Mouse (Mus musculus): ENCODE results near the gene Tmod1. TPM values are rescaled to one million over a fixed set of nuclear protein-coding genes. Genes with fewer than 3 reads are reported as not detected.
A peak's percentile ranks its signal among the peaks of the same experiment; 100 is the strongest.

Tmod1 gene
- polyA plus RNA-seq, 1 experiment from 2014 or later: 11.4 TPM

- Histone ChIP-seq H3K27ac (ENCODE audit: low read length) (no peak overlapping the region), H3K36me3 (ENCODE audit: control insufficient read depth, insufficient read depth, low read length) (no peaks in the 10 kb centered on the region), H3K4me1 (replicated peaks; ENCODE audit: control insufficient read depth, insufficient read depth, low read length) (peaks cover 5% of the 10 kb centered on the region), H3K27me3 (ENCODE audit: control insufficient read depth, insufficient read depth, low read depth, low read length) (peaks cover 20% of the 10 kb centered on the region), H3K4me3 (ENCODE audit: low read length) (no peak overlapping the region), H3K4me2 (ENCODE audit: low read depth, low read length) (no peak overlapping the region), H3K9ac (ENCODE audit: low read length) (no peak overlapping the region), H3K9me3 (ENCODE audit: control insufficient read depth, low read length) (no peaks in the 10 kb centered on the region)
- 37% methylated on average over 5 of the region's 5 CpGs for WGBS
- ATAC-seq (ENCODE audit: low read depth): no peak
Measured at GRCm38 (mm10) chr4:46042505-46042850, 3.7 kb downstream of the Tmod1 start.

DNA sequence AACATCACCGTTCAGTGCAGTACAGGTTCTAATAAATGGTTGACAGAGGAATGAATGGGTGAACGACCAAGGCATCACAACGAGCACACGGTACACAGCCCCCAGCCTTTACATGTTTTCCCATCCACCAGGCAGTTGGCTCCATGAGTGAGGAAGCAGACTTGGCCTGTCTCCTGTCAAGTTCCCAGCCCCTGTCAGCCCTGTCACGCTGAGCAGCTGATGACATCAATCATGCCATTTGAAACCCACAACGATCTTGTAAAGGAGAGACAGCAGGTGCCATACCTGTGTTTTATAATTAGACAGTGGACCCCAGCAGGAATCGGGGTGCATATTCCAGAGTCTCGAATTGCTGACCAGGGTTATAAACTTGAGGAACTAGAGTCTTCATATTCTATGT is 4.6 kb downstream of the Tmod1 start:
- ATAC-seq (ENCODE audit: low read depth): no peak
- Histone ChIP-seq H3K27me3 (ENCODE audit: control insufficient read depth, insufficient read depth, low read depth, low read length) (peaks cover 17% of the 10 kb centered on the region), H3K9me3 (ENCODE audit: control insufficient read depth, low read length) (no peaks in the 10 kb centered on the region), H3K36me3 (ENCODE audit: control insufficient read depth, insufficient read depth, low read length) (no peaks in the 10 kb centered on the region), H3K4me2 (ENCODE audit: low read depth, low read length) (no peak overlapping the region), H3K4me1 (replicated peaks; ENCODE audit: control insufficient read depth, insufficient read depth, low read length) (peaks cover 5% of the 10 kb centered on the region), H3K27ac (ENCODE audit: low read length) (no peak overlapping the region), H3K4me3 (ENCODE audit: low read length) (no peak overlapping the region), H3K9ac (ENCODE audit: low read length) (no peak overlapping the region)
- 65% methylated on average over 8 of the region's 8 CpGs for WGBS

- Histone ChIP-seq H3K9ac (ENCODE audit: low read length) (no peak overlapping the region), H3K4me2 (ENCODE audit: low read depth, low read length) (no peak overlapping the region), H3K27ac (ENCODE audit: low read length) (no peak overlapping the region), H3K36me3 (ENCODE audit: control insufficient read depth, insufficient read depth, low read length) (no peaks in the 10 kb centered on the region), H3K4me1 (replicated peaks; ENCODE audit: control insufficient read depth, insufficient read depth, low read length) (no peaks in the 10 kb centered on the region), H3K9me3 (ENCODE audit: control insufficient read depth, low read length) (no peaks in the 10 kb centered on the region), H3K27me3 (ENCODE audit: control insufficient read depth, insufficient read depth, low read depth, low read length) (no peaks in the 10 kb centered on the region), H3K4me3 (ENCODE audit: low read length) (no peak overlapping the region)
- no peak for ATAC-seq (ENCODE audit: low read depth)
- 65% methylated on average over 4 of the region's 4 CpGs for WGBS
Measured at GRCm38 (mm10) chr4:46047971-46048370, 9.2 kb downstream of the Tmod1 start.

- Histone ChIP-seq H3K27ac (ENCODE audit: low read length) (no peak overlapping the region), H3K4me1 (replicated peaks; ENCODE audit: control insufficient read depth, insufficient read depth, low read length) (no peaks in the 10 kb centered on the region), H3K36me3 (ENCODE audit: control insufficient read depth, insufficient read depth, low read length) (no peaks in the 10 kb centered on the region)
Measured at GRCm38 (mm10) chr4:46048418-46048817, 9.7 kb downstream of the Tmod1 start.

GRCm38 (mm10) chr4:46053323-46054107 is 14.8 kb downstream of the Tmod1 start:
- Histone ChIP-seq H3K9ac (ENCODE audit: low read length) (no peak overlapping the region), H3K27ac (ENCODE audit: low read length) (no peak overlapping the region), H3K27me3 (ENCODE audit: control insufficient read depth, insufficient read depth, low read depth, low read length) (no peaks in the 10 kb centered on the region), H3K4me3 (ENCODE audit: low read length) (no peak overlapping the region), H3K4me1 (replicated peaks; ENCODE audit: control insufficient read depth, insufficient read depth, low read length) (no peaks in the 10 kb centered on the region), H3K36me3 (ENCODE audit: control insufficient read depth, insufficient read depth, low read length) (no peaks in the 10 kb centered on the region), H3K4me2 (ENCODE audit: low read depth, low read length) (no peak overlapping the region), H3K9me3 (ENCODE audit: control insufficient read depth, low read length) (no peaks in the 10 kb centered on the region; the same call in 1 of the 2 replicates)
- no peak for ATAC-seq (ENCODE audit: low read depth)
- 78% methylated on average over 9 of the region's 9 CpGs for WGBS

More at GRCm38 (mm10) chr4:46048418-46048817, 9.7 kb downstream of the Tmod1 start:
- no peaks in the 10 kb centered on the region for H3K9me3 ChIP-seq (ENCODE audit: control insufficient read depth, low read length)
- ATAC-seq (ENCODE audit: low read depth): no peak
- H3K27me3 ChIP-seq (ENCODE audit: control insufficient read depth, insufficient read depth, low read depth, low read length): no peaks in the 10 kb centered on the region
- H3K4me2 ChIP-seq (ENCODE audit: low read depth, low read length): no peak overlapping the region
- WGBS: 85% methylated on average over 7 of the region's 7 CpGs
- H3K4me3 ChIP-seq (ENCODE audit: low read length): no peak overlapping the region
- H3K9ac ChIP-seq (ENCODE audit: low read length): no peak overlapping the region

DNA sequence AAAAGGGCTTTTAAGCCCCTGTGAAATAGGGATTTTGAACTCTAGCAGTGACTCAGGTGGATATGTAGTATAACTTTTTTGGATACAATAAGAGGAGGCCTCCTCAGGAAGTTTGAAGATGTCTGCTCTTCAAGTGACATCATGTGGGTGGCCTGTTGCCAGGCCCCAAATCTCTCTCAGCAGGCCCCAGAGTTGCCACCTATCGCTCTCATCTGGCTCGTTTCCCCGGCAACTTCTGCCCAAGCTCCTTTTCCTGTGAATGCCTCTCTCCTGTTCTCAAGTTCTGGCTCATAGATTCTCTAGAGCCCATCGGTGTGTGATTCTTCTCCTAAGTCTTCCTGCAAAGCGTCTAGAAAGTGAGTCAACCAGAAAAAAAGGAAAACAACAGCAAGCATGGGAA is 17.4 kb downstream of the Tmod1 start:
- H3K4me3 ChIP-seq (ENCODE audit: low read length): no peak overlapping the region
- no peak overlapping the region for H3K4me2 ChIP-seq (ENCODE audit: low read depth, low read length)
- no peaks in the 10 kb centered on the region for H3K27me3 ChIP-seq (ENCODE audit: control insufficient read depth, insufficient read depth, low read depth, low read length)
- no peaks in the 10 kb centered on the region for H3K4me1 ChIP-seq (replicated peaks; ENCODE audit: control insufficient read depth, insufficient read depth, low read length)
- H3K9me3 ChIP-seq (ENCODE audit: control insufficient read depth, low read length): no peaks in the 10 kb centered on the region; the same call in 1 of the 2 replicates
- H3K9ac ChIP-seq (ENCODE audit: low read length): no peak overlapping the region
- WGBS: 81% methylated on average over 5 of the region's 5 CpGs
- no peak for ATAC-seq (ENCODE audit: low read depth)
- no peak overlapping the region for H3K27ac ChIP-seq (ENCODE audit: low read length)
- H3K36me3 ChIP-seq (ENCODE audit: control insufficient read depth, insufficient read depth, low read length): no peaks in the 10 kb centered on the region

DNA sequence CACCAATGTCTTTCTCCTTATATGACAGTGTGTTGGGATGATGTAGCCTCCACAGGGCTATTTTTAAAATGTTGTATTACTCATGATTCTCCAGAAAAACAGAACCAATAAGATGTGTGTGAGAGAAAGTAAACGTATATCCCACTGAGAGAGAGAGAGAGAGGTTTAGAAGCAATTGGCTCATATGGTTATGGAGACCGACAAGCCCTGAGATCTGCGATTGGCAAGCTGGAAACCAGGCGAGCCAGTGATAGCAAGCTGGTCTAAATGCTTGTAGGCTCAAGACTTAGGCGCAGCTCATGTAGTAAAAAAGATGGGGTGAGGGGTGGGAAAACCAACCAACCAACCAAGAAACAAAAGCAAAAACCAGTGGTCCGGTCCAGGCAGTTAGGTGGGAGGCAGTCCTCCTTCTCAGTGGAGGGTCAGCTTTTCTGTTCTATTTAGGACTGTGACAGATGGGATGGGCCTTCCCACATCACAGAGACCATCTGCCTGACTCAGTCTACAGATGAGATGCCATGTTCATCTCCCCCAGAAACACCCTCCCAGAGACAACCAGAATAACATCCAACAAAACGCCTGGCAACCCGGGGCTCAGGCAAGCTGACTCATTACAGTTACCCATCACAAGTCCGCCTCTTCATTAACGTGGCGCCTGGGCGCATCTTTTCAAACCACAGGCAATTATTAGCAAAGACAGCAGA is 22.7 kb downstream of the Tmod1 start:
- Histone ChIP-seq H3K36me3 (ENCODE audit: control insufficient read depth, insufficient read depth, low read length) (no peaks in the 10 kb centered on the region), H3K9ac (ENCODE audit: low read length) (no peak overlapping the region), H3K4me1 (replicated peaks; ENCODE audit: control insufficient read depth, insufficient read depth, low read length) (0 out of 2 replicates have a peak, but pooled peaks cover 6% of the 10 kb centered on the region), H3K4me3 (ENCODE audit: low read length) (no peak overlapping the region), H3K4me2 (ENCODE audit: low read depth, low read length) (no peak overlapping the region), H3K27ac (ENCODE audit: low read length) (no peak overlapping the region), H3K27me3 (ENCODE audit: control insufficient read depth, insufficient read depth, low read depth, low read length) (no peaks in the 10 kb centered on the region), H3K9me3 (ENCODE audit: control insufficient read depth, low read length) (no peaks in the 10 kb centered on the region; the same call in 1 of the 2 replicates)
- 85% methylated on average over 12 of the region's 12 CpGs for WGBS
- ATAC-seq (ENCODE audit: low read depth): no peak

- H3K4me1 ChIP-seq (replicated peaks; ENCODE audit: control insufficient read depth, insufficient read depth, low read length): 0 out of 2 replicates have a peak, but pooled peaks cover 8% of the 10 kb centered on the region
Measured at GRCm38 (mm10) chr4:46063841-46064240, 25.1 kb downstream of the Tmod1 start.

DNA sequence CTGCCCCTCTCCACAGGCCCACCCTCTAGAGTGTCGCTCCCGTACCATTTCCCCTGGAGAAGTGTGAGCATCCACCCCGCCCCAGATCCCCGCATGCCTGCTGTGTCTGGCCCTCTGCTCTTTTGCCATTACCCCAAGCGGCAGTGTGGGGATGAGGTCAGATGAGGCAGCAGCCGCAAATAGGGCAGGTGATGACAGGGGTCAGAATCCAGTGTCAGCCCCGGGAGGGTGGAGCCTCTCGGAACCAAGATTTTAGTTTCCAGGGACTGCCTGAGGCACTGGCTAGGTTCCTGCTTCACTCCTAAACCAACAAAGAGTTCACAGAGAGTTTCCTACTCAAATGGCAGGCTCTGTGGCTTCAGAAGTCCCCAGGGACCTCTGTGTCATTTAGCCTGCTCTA is 25.5 kb downstream of the Tmod1 start:
- no peaks in the 10 kb centered on the region for H3K36me3 ChIP-seq (ENCODE audit: control insufficient read depth, insufficient read depth, low read length)
- H3K9ac ChIP-seq (ENCODE audit: low read length): no peak overlapping the region
- no peak overlapping the region for H3K4me3 ChIP-seq (ENCODE audit: low read length)
- no peak overlapping the region for H3K4me2 ChIP-seq (ENCODE audit: low read depth, low read length)
- no peaks in the 10 kb centered on the region for H3K27me3 ChIP-seq (ENCODE audit: control insufficient read depth, insufficient read depth, low read depth, low read length)
- WGBS: 41% methylated on average over 8 of the region's 8 CpGs
- H3K9me3 ChIP-seq (ENCODE audit: control insufficient read depth, low read length): no peaks in the 10 kb centered on the region
- 0 out of 2 replicates have a peak, but pooled peaks cover 8% of the 10 kb centered on the region for H3K4me1 ChIP-seq (replicated peaks; ENCODE audit: control insufficient read depth, insufficient read depth, low read length)
- peak overlapping the region; percentile 88 for H3K27ac ChIP-seq (ENCODE audit: low read length)
- no peak for ATAC-seq (ENCODE audit: low read depth)

More at GRCm38 (mm10) chr4:46063841-46064240, 25.1 kb downstream of the Tmod1 start:
- 87% methylated on average over 4 of the region's 4 CpGs for WGBS
- ATAC-seq (ENCODE audit: low read depth): no peak
- Histone ChIP-seq H3K4me2 (ENCODE audit: low read depth, low read length) (no peak overlapping the region), H3K9me3 (ENCODE audit: control insufficient read depth, low read length) (no peaks in the 10 kb centered on the region), H3K27me3 (ENCODE audit: control insufficient read depth, insufficient read depth, low read depth, low read length) (no peaks in the 10 kb centered on the region), H3K27ac (ENCODE audit: low read length) (no peak overlapping the region), H3K36me3 (ENCODE audit: control insufficient read depth, insufficient read depth, low read length) (no peaks in the 10 kb centered on the region), H3K4me3 (ENCODE audit: low read length) (no peak overlapping the region), H3K9ac (ENCODE audit: low read length) (no peak overlapping the region)

Measured in lung, embryonic 16.5 days (tissue).